Mouse (Mus musculus): ENCODE measurements around the gene Sfmbt2.
"Not testable (repeated sequence)": the region's sequence is repeated elsewhere in the genome, so short reads cannot be mapped to it uniquely, and the experiment has no call there.

The Sfmbt2 gene

GRCm38 (mm10) chr2:10370176-10370575, at the start of gene Sfmbt2:
Sfmbt2 (plus strand) TSS chr2:10370510.
- no peak for DNase-seq (ENCODE audit: low read depth)

DNA sequence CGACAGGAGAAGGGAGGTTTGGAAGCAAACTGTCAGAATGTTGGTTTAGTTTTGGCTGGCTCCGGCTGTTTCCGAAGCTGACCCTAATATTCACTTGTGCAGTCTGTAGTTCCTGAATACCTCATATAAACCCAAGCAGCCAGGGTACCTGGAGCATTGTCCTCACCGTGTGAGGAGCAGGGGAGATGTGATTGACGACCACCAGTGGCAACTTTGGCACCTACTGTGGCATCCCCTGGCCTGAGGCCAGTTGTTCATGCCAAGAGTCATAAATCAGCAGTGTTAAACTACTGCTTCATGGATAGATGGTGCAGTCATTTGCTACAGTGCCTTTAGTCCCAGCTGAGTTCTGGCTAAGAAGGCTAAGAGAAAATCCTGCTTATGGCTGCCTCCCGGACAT, 49.2 kb upstream of the Sfmbt2 start:
- no peak for DNase-seq (ENCODE audit: low read depth)

DNA sequence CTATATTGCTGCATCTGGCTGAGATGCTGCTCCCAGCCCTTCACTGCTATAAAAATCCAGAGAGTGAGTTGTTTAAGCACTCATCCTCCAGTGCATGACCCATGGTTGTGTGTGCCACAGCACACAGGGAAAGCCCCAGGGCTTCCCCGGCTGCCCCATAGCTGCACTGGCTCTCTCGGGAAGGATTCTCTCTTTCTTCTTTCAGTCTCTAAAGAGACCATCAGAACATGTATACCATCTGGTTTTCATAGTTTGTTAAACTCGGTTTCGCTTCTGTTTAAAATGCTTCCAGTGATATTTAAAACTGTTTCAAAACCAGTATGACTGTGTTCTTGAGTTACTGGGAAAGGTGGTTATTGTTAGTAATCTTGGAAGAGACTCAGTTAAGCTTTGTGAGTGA, 47.1 kb upstream of the Sfmbt2 start:
- DNase-seq (ENCODE audit: low read depth) = no peak

DNA sequence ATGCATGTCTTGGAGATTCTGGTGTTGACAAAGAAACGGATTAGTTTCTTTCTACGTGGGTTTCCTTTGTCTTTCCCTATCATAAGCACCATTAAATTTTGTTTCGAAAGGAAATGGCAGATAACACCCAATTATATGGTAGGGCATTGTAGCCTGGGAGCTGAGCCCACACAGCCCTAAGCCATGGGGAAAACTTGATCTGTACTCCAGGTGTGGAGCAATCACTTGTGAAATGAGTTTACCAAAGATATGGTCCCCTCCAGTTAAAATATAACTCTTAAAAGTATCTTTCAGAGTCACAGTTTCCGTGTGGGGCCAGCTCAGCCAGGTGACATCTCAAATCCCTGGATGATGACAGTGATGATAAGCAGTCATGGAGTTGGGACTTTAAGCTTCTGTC, 45.3 kb upstream of the Sfmbt2 start:
- DNase-seq (ENCODE audit: low read depth) = no peak

- DNase-seq (ENCODE audit: low read depth) = no peak
Observed at GRCm38 (mm10) chr2:10330216-10330615, 40.1 kb upstream of the Sfmbt2 start.

DNA sequence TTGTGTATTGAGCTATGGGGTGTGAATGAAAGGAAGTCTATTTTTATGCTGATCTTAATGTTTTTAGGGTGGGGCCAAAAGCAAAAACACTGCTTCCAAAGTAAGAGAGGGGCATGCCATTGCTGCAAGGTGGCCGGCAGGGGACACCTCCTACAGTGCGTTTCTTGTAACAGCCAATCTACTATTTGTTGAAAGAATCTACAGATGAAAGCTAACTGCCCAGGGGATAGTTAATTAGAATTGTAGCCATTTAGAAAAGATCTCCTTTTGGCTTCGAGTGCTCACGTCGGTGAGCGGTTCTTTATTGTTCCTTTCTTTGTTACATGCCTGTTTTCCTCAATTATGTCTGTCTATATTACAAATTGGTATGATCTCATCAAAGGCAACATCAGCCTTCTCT, 36.0 kb upstream of the Sfmbt2 start:
- DNase-seq (ENCODE audit: low read depth) = no peak

DNA sequence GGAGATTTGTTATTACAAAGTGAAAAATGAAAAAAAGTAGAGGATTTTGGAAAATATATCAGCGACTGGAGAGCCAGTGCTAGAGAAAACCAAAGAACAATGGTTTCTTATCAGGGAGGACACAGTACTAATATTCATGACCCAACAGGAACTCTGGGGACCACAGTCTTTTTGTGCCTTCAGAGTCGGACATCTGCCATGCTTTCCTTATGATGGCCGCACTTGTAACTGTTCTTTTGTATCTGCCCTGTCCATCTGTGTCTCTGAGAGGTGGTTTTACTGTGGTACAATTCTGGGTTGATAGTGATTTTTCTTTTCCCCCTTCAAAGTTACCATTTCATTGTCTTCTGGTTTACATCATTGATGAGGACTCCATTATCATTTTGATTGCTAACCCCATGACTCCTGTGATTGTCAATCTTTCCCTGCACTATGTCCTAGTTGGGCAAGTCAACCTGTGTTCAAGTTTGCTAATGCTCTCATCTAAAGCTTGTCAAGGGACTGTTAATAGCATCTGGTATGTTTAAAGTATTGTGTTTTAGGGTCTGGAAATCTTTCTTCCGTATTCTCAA, 35.2 kb upstream of the Sfmbt2 start:
- no peak for DNase-seq (ENCODE audit: low read depth)

- no peak for DNase-seq (ENCODE audit: low read depth)
Observed at GRCm38 (mm10) chr2:10340022-10340421, 30.3 kb upstream of the Sfmbt2 start.

DNA sequence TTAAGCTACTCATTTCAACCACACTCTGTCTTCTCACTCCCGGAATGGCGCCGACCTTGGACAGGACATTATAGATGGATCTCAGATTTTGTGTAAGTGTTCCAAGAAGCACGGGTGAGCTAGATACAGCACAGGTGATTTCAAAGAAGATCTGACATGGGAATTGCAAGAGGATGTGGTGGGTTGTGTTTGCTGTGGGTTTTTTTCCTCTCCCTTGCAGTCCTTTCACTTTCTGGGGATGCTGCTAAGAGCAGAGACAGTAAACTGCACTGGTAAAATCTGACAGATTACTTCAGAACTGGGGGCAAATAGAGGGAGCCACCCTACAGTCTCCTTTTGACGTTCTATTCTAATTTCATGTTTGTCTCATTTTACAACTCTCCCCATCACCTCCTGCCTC, 26.8 kb upstream of the Sfmbt2 start:
- DNase-seq (ENCODE audit: low read depth) = no peak

DNA sequence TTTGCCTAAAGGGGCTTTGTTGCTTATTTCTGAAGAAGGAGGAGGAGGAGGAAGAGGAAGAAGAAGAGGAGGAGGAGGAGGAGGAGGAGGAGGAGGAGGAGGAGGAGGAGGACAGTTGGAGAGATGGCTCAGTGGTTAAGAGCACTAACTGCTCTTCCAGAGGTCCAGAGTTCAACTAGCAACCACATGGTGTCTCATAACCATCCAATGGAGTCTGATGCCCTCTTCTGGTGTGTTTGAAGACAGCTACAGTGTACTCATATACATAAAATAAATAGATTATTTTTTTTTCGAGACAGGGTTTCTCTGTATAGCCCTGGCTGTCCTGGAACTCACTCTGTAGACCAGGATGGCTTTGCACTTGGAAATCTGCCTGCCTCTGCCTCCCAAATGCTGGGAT, 26.2 kb upstream of the Sfmbt2 start:
- DNase-seq (ENCODE audit: low read depth) = not testable (repeated sequence)

DNA sequence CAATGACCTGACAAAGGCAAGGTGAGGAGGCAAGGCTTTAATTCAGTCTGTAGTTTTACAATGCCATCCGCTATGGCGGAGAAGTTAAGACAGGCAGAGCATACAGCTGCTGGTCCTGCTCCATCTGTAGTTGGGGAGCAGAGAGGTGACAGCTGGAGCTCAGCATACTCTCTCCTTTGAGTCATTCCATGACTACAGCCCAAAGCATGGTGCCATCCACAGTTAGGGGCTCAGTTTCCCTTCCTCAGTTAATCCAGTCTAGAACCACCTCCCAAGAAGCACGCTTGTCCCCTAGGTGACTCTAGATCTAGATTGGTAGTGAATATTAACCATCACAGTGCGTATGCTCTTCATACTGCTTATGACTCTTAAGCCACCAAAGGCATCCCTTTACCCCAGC, 23.1 kb upstream of the Sfmbt2 start:
- no peak for DNase-seq (ENCODE audit: low read depth)

GRCm38 (mm10) chr2:10348036-10348435, 22.3 kb upstream of the Sfmbt2 start:
- no peak for DNase-seq (ENCODE audit: low read depth)

DNA sequence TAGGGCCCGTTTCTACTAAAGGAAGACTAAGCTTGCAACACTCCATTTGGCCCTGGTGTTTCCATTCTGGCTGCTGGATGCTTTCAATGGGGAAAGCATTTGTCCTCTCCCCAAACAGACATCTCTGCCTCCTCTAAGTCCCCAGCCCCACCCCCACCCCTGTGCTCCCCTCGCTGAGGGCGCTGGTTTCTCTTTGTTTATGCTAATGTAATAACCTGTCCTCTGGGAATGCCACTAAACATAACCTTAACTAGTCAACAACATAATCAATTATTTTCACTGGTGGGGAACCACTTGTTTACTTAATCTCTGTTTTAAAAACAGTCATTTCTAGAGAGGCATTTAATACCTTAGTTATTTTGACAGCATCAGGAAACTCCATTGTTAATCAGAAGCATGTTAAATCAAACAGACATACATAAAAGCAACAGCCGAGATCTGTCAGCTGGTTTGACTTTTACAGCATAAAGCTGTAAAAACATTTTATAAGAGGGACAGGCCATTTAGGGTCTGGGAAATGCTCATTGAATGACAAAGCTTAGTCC, 20.0 kb upstream of the Sfmbt2 start:
- no peak for DNase-seq (ENCODE audit: low read depth)

DNA sequence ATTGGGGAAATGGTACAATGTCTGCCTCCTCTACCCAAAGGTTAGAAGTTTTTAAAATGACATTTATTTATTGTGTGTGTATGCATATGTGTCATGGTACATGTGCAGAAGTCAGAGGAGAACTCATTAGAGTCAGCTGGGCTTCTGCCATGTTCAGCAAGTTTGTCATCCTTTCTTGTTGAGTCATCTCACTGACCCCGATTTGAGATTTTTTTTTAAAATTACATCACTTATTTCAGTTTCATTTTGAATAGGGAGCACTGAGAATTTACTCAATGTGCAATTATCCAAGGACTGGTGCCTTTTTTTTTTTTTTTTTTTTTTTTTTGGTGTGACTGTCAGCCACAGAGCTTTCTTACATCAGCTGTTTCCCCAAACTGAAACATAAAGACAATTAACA, 19.2 kb upstream of the Sfmbt2 start:
- no peak for DNase-seq (ENCODE audit: low read depth)

DNA sequence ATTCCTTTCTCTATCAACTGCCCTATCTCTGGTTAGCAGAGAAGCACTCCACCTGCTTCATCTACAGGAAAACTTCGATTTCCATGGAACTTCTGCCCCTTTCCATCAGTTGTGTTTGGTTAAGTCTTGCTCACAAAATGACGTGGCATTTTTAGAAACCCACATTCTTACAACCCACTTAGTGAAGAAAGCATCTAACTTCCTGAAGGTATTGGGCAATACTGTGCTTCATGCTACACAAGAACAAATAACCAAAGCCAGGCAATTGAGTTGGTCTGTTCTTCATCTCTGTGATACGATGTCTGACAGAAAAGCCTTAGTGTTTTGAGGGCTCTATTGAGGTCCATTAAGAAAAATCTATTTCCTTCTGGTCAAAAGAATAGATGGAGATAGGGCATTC, 17.4 kb upstream of the Sfmbt2 start:
- no peak for DNase-seq (ENCODE audit: low read depth)

GRCm38 (mm10) chr2:10353889-10354288, 16.4 kb upstream of the Sfmbt2 start:
- no peak for DNase-seq (ENCODE audit: low read depth)

- DNase-seq (ENCODE audit: low read depth) = no peak
Observed at GRCm38 (mm10) chr2:10359861-10360260, 10.4 kb upstream of the Sfmbt2 start.

DNA sequence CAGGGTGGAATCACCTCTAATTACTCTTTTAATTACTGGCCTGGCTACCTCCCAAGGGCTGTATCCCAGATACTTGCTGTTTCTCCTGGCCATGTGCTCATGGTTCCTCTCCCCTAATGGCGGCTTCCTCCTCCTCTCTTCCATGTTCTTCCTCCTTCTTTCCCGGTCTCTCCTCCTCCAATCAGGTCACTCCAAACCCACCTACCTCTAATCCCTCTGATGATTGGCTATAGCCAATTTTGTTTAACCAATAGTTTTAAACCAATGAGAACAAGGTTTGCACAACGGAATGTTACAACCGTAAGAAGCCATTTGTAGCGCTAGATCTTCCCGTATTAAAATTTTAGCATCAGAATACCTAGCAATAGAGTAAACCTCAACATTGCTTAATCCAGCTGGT, 5.2 kb upstream of the Sfmbt2 start:
- no peak for DNase-seq (ENCODE audit: low read depth)

GRCm38 (mm10) chr2:10366284-10366683, 4.0 kb upstream of the Sfmbt2 start:
- no peak for DNase-seq (ENCODE audit: low read depth)

GRCm38 (mm10) chr2:10369676-10370075, 634 bp upstream of the Sfmbt2 start:
- DNase-seq (ENCODE audit: low read depth) = no peak

GRCm38 (mm10) chr2:10370687-10371458, 563 bp downstream of the Sfmbt2 start:
- no peak for DNase-seq (ENCODE audit: low read depth)

DNA sequence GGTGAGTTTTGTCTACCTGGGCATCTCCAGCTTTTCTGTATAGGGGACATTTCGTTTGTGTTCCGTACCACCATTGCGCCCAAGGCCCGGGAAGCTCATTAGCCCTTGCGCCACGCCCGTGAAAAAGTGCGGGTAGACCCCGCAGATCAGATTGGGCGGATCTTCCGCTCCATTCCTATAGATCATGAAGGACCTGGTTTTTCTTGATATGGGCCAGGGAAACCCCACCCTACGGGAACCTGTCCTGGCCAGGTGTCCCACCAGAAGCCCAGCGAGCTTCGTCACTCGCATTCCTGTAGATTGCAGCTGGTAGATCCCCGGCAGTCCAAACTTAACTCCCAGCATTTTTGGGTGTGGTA, 1.1 kb downstream of the Sfmbt2 start:
- no peak for DNase-seq (ENCODE audit: low read depth)

- DNase-seq (ENCODE audit: low read depth) = no peak
Observed at GRCm38 (mm10) chr2:10371899-10372298, 1.6 kb downstream of the Sfmbt2 start.

- peak; percentile 62 for DNase-seq (ENCODE audit: low read depth)
Observed at GRCm38 (mm10) chr2:10372321-10372723, 2.0 kb downstream of the Sfmbt2 start.
